Comparison of ENCODE assay signal across 16 mouse cellular contexts in genomic region chr1:23953921-23954320, GRCm38 (mm10). TPM values are rescaled to one million over a fixed set of nuclear protein-coding genes. Genes with fewer than 3 reads are reported as not detected.
DNase-seq lines count a peak whose midpoint lies in the region; ATAC-seq and TF ChIP-seq lines count a peak whose summit lies in the region.
"Had no signal": no experiment of that assay in that cellular context is flagged by ENCODE, and none has a peak within 500 bp of the region (broad histone marks: within the 10 kb centered on the region; RNA-seq: fewer than 3 reads in every experiment).

No protein-coding gene starts in this region.

- DNase-seq in kidney, adult 11 months = peak; percentile 56
- DNase-seq in kidney, adult 8-10 months = peak; percentile 59 to 77
- DNase-seq in left cerebral cortex, adult 2 months (ENCODE audit: extremely low spot score in 1 of 2, low spot score in 2 of 2) = peak; percentile 28 to 35
- DNase-seq in right cerebral cortex, postnatal 36 days (ENCODE audit: low spot score in 2 of 2) = peak; percentile 47 to 71
- DNase-seq in lung, postnatal 10 days = no peak
- DNase-seq in gastrocnemius, adult 2 months = no peak
- DNase-seq: adrenal gland, adult 8-10 months; lung, adult 18-20 months had no signal

- no peaks in the 10 kb centered on the region for H3K9me3 ChIP-seq in kidney, embryonic 16.5 days (ENCODE audit: low read length)
- H3K9me3 ChIP-seq: embryonic facial prominence, embryonic 12.5 days; G1E; midbrain, embryonic 13.5 days had no signal

- no peak overlapping the region for H3K4me3 ChIP-seq in kidney, embryonic 16.5 days (ENCODE audit: low read length)
- H3K4me3 ChIP-seq in left cerebral cortex, adult 2 months = no peak overlapping the region
- H3K4me3 ChIP-seq in gastrocnemius, adult 2 months = no peak overlapping the region
- H3K4me3 ChIP-seq: embryonic facial prominence, embryonic 12.5 days; layer of hippocampus, adult 2 months; midbrain, embryonic 13.5 days had no signal

- intact Hi-C loops in left cerebral cortex, adult 2 months (cut with DNase I) = loop anchor here (2.0 to 5.0 kb wide), 2 partner anchors 19 to 273 kb away; no protein-coding TSS in a partner anchor
- intact Hi-C loops in gastrocnemius, adult 2 months (cut with DNase I) = no loop called here

- peaks cover 3% of the 10 kb centered on the region; the same call in 1 of the 2 replicates for H3K4me1 ChIP-seq in kidney, embryonic 16.5 days (ENCODE audit: insufficient read depth, low read length)
- H3K4me1 ChIP-seq: embryonic facial prominence, embryonic 12.5 days had no signal

- H3K27me3 ChIP-seq in kidney, embryonic 16.5 days (ENCODE audit: insufficient read depth, low read length) = no peaks in the 10 kb centered on the region
- H3K27me3 ChIP-seq: embryonic facial prominence, embryonic 12.5 days; midbrain, embryonic 13.5 days had no signal

- H3K9ac ChIP-seq in kidney, embryonic 16.5 days (replicated peaks; ENCODE audit: low read length) = no peak overlapping the region
- H3K9ac ChIP-seq: embryonic facial prominence, embryonic 12.5 days; hindbrain, embryonic 14.5 days; midbrain, embryonic 13.5 days had no signal

- no peak for TF ChIP-seq CTCF in left cerebral cortex, adult 2 months (IDR thresholded peaks at IDR 0.05)
- TF ChIP-seq CTCF in gastrocnemius, adult 2 months (IDR thresholded peaks at IDR 0.05) = no peak

- WGBS in kidney, embryonic 16.5 days = 69% methylated on average over 13 of the region's 13 CpGs

- H3K27ac ChIP-seq in kidney, embryonic 16.5 days (ENCODE audit: low read length) = no peak overlapping the region
- H3K27ac ChIP-seq in left cerebral cortex, adult 2 months = no peak overlapping the region
- no peak overlapping the region for H3K27ac ChIP-seq in gastrocnemius, adult 2 months
- H3K27ac ChIP-seq: embryonic facial prominence, embryonic 12.5 days; hindbrain, embryonic 14.5 days; layer of hippocampus, adult 2 months; macrophage; midbrain, embryonic 13.5 days; stomach, postnatal 0 days had no signal

- H3K4me2 ChIP-seq in kidney, embryonic 16.5 days (replicated peaks; ENCODE audit: low read depth, low read length) = no peak overlapping the region
- H3K4me2 ChIP-seq: embryonic facial prominence, embryonic 12.5 days; hindbrain, embryonic 14.5 days; midbrain, embryonic 13.5 days had no signal

- no peak for ATAC-seq in kidney, embryonic 16.5 days (ENCODE audit: low FRiP score, low TSS enrichment)
- ATAC-seq: midbrain, embryonic 13.5 days had no signal

- H3K36me3 ChIP-seq in kidney, embryonic 16.5 days (ENCODE audit: insufficient read depth, low read length) = no peaks in the 10 kb centered on the region
- H3K36me3 ChIP-seq: embryonic facial prominence, embryonic 12.5 days; G1E; midbrain, embryonic 13.5 days had no signal

RNA-seq across cellular contexts. Expression of gene Smap1, which starts 31.8 kb away (rescaled TPM):
- polyA plus RNA-seq in kidney, embryonic 16.5 days (2015; fragmentation: Nextera tagmentation; extraction: Ambion mirVana) = 22.2 and 28.0 TPM in 2 replicates
- total RNA-seq in left cerebral cortex, adult 2 months (2021) = 100 to 1,000 TPM; 142 to 144 TPM
- 10 to 100 TPM; 29.6 to 31.3 TPM for total RNA-seq in gastrocnemius, adult 2 months (2021)

RNA-seq across cellular contexts. Expression of gene Sdhaf4, which starts 51.5 kb away (rescaled TPM):
- 56.4 and 59.9 TPM in 2 replicates for polyA plus RNA-seq in kidney, embryonic 16.5 days (2015; fragmentation: Nextera tagmentation; extraction: Ambion mirVana)
- total RNA-seq in left cerebral cortex, adult 2 months (2021) = 10 to 100 TPM; 42.6 to 46.8 TPM
- total RNA-seq in gastrocnemius, adult 2 months (2021) = 10 to 100 TPM; 33.1 to 56.3 TPM

Comparison
In these comparisons a context has a peak if more than half of its experiments do, and no peak if none do; other contexts are left out.
1. DNase-seq: peak in kidney, adult 11 months (single experiment), kidney, adult 8-10 months (2 of 2), left cerebral cortex, adult 2 months (2 of 2) and right cerebral cortex, postnatal 36 days (2 of 2); none in lung, postnatal 10 days (single experiment) and gastrocnemius, adult 2 months (single experiment).
2. RNA of gene Smap1, which starts 31.8 kb away (total RNA-seq): 142 to 144 TPM in left cerebral cortex, adult 2 months; 29.6 to 31.3 TPM in gastrocnemius, adult 2 months; every median in the first group is over 4 times any median in the second.